Mouse (Mus musculus) kidney, adult 2 months (tissue): ENCODE data around the gene Rpgr. TPM values are rescaled to one million over a fixed set of nuclear protein-coding genes. Genes with fewer than 3 reads are reported as not detected.

Source experiments
- DNase-seq: peaks from one replicate; pipeline ENCODE4 v3.0.0; 2021
- H3K27ac ChIP-seq: fragments of 200-500 bp; 2 replicates; pipeline ENCODE4 v1.5.1; 2012; ENCODE audit warnings: low read depth, low read length, control low read depth, inconsistent platforms; ENCODE audit not compliant: insufficient read depth
- H3K27me3 ChIP-seq: fragments of 200-500 bp; replicated peaks from 2 replicates; pipeline ENCODE4 v1.6.1; 2012; ENCODE audit warnings: mild to moderate bottlenecking, moderate library complexity, low read length, inconsistent platforms; ENCODE audit not compliant: control insufficient read depth, insufficient read depth
- H3K36me3 ChIP-seq: fragments of 200-500 bp; 2 replicates; pipeline ENCODE4 v1.6.1; 2012; ENCODE audit warnings: mild to moderate bottlenecking, moderate library complexity, low read length, inconsistent platforms; ENCODE audit not compliant: control insufficient read depth, insufficient read depth
- H3K4me1 ChIP-seq: fragments of 200-500 bp; 2 replicates; pipeline ENCODE4 v1.6.1; 2011; ENCODE audit warnings: low read length; ENCODE audit not compliant: control insufficient read depth, insufficient read depth
- H3K4me3 ChIP-seq: fragments of 200-500 bp; 2 replicates; pipeline ENCODE4 v1.5.1; 2011; ENCODE audit warnings: mild to moderate bottlenecking, low read depth, low read length, control low read depth; ENCODE audit not compliant: insufficient read depth
- CTCF ChIP-seq: fragments of 200-500 bp; conservative IDR thresholded peaks from 2 replicates; pipeline ENCODE4 v1.5.1; 2011; ENCODE audit warnings: low read depth, mild to moderate bottlenecking, control low read depth, low read length, moderate library complexity, mixed read lengths; ENCODE audit not compliant: insufficient read depth, insufficient read length
- POLR2A ChIP-seq: fragments of 200-500 bp; IDR thresholded peaks from one replicate; pipeline ENCODE4 v1.6.1; 2011; ENCODE audit warnings: low read depth, low read length, control low read depth
- WGBS: fragments of 180-500 bp; shearing (Covaris S2); methylation state at CpG from one replicate; pipeline ENCODE4 v1.1.7; 2018; 5-methylcytosine and 5-hydroxymethylcytosine counted together
- polyA plus RNA-seq: library from polyadenylated mRNA; depleted of rRNA; stranded (reverse); fragments of >200 nt; gene quantifications from 2 replicates; pipeline ENCODE4 v1.2.3, GENCODE M21; 2012; rRNA removed

Rpgr gene
- polyA plus RNA-seq: 1.4 and 1.6 TPM in 2 replicates

GRCm38 (mm10) chrX:10216410-10216949, at the start of gene Rpgr:
Gene Rpgr (minus strand): TSS chrX:10216920.
- Histone ChIP-seq H3K27me3 (no peaks in the 10 kb centered on the region), H3K27ac (peak within 1 kb of the TSS; percentile 87), H3K4me1 (no peaks in the 10 kb centered on the region; the same call in 1 of the 2 replicates), H3K4me3 (peak within 1 kb of the TSS; percentile 88), H3K36me3 (no peaks in the 10 kb centered on the region)
- TF ChIP-seq POLR2A (no peak), CTCF (peak; percentile 70)
- 0% methylated on average over 37 of the region's 47 CpGs for WGBS
- DNase-seq: peak; percentile 95

GRCm38 (mm10) chrX:10258260-10258659, 41.5 kb upstream of the Rpgr start:
- Histone ChIP-seq H3K36me3 (no peaks in the 10 kb centered on the region), H3K27me3 (no peaks in the 10 kb centered on the region), H3K27ac (no peak overlapping the region), H3K4me1 (no peaks in the 10 kb centered on the region), H3K4me3 (no peak overlapping the region)
- no peak for DNase-seq
- TF ChIP-seq CTCF (no peak), POLR2A (no peak)
- WGBS: 73% methylated on average over 5 of the region's 5 CpGs

- Histone ChIP-seq H3K4me1 (no peaks in the 10 kb centered on the region), H3K36me3 (no peaks in the 10 kb centered on the region), H3K27me3 (no peaks in the 10 kb centered on the region), H3K27ac (no peak overlapping the region), H3K4me3 (no peak overlapping the region)
- no peak for DNase-seq
- TF ChIP-seq CTCF: no peak
- WGBS: 69% methylated on average over 1 of the region's 1 CpGs
These were observed 41.1 kb upstream of the Rpgr start for GRCm38 (mm10) chrX:10257774-10258173.

- Histone ChIP-seq H3K4me1 (no peaks in the 10 kb centered on the region), H3K27ac (no peak within 1 kb of the TSS), H3K36me3 (no peaks in the 10 kb centered on the region), H3K4me3 (no peak within 1 kb of the TSS), H3K27me3 (no peaks in the 10 kb centered on the region)
- TF ChIP-seq POLR2A (no peak), CTCF (no peak)
- DNase-seq: no peak
- 71% methylated on average over 2 of the region's 2 CpGs for WGBS
These were observed 35.3 kb upstream of the Rpgr start, which contains the start of gene Otc for GRCm38 (mm10) chrX:10251852-10252504. Gene Otc (plus strand): TSS chrX:10252305.

GRCm38 (mm10) chrX:10251357-10251756, 34.6 kb upstream of the Rpgr start:
- TF ChIP-seq POLR2A (no peak), CTCF (no peak)
- H3K27ac ChIP-seq: no peak overlapping the region

GRCm38 (mm10) chrX:10243916-10244315, 27.2 kb upstream of the Rpgr start:
- TF ChIP-seq CTCF (no peak), POLR2A (no peak)
- H3K36me3 ChIP-seq: no peaks in the 10 kb centered on the region
- H3K4me3 ChIP-seq: no peak overlapping the region
- WGBS: 67% methylated on average over 3 of the region's 3 CpGs
- H3K27me3 ChIP-seq: no peaks in the 10 kb centered on the region
- no peak for DNase-seq
- no peaks in the 10 kb centered on the region for H3K4me1 ChIP-seq
- H3K27ac ChIP-seq: no peak overlapping the region

More at GRCm38 (mm10) chrX:10251357-10251756, 34.6 kb upstream of the Rpgr start:
- H3K4me1 ChIP-seq: no peaks in the 10 kb centered on the region
- no peaks in the 10 kb centered on the region for H3K27me3 ChIP-seq
- H3K4me3 ChIP-seq: no peak overlapping the region
- H3K36me3 ChIP-seq: no peaks in the 10 kb centered on the region
- no peak for DNase-seq

GRCm38 (mm10) chrX:10239515-10239914, 22.8 kb upstream of the Rpgr start:
- no peak for DNase-seq
- no peak for TF ChIP-seq POLR2A
- TF ChIP-seq CTCF: no peak
- WGBS: 34% methylated on average over 4 of the region's 4 CpGs
- no peaks in the 10 kb centered on the region for H3K36me3 ChIP-seq
- H3K27me3 ChIP-seq: no peaks in the 10 kb centered on the region
- H3K4me3 ChIP-seq: no peak overlapping the region
- no peak overlapping the region for H3K27ac ChIP-seq
- H3K4me1 ChIP-seq: no peaks in the 10 kb centered on the region
